Mouse (Mus musculus): ENCODE measurements around the gene B3gnt8. TPM values are rescaled to one million over a fixed set of nuclear protein-coding genes. Genes with fewer than 3 reads are reported as not detected.

The B3gnt8 gene
- polyA plus RNA-seq, 1 experiment = 54.8 TPM

DNA sequence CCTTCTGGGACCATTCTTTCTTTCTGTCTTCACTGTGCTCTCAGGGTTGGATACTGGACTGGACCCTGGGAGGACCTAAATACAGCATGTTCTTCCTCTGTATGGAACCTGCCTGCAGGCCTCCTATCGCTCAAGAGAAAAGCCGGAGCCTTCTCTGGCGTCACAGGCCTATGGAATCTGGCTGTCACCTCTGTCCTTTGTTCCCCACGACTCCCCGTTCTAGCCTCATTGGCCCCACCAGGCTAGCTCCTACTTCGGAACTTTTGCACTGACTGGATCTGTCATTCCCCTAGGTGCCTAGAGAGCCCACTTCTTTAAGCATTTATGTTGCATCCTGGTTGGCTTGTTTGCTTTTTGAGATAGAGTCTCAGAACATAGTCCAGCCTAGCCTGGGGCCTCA, 58.2 kb downstream of the B3gnt8 start:
- no peak for TF ChIP-seq CTCF (IDR thresholded peaks at IDR 0.05; ENCODE audit: extremely low read depth, insufficient read depth, insufficient read length, insufficient replicate concordance)
- TF ChIP-seq POLR2A (IDR thresholded peaks at IDR 0.05; ENCODE audit: low read depth, low read length) = no peak
- Histone ChIP-seq H3K27me3 (ENCODE audit: control insufficient read depth, insufficient read depth, low read length) (no peaks in the 10 kb centered on the region), H3K36me3 (ENCODE audit: control insufficient read depth, insufficient read depth, low read length) (no peaks in the 10 kb centered on the region), H3K27ac (ENCODE audit: insufficient read depth, low read length) (peak overlapping the region; percentile 93), H3K4me1 (ENCODE audit: control insufficient read depth, insufficient read depth, insufficient read length) (peaks cover 46% of the 10 kb centered on the region), H3K4me3 (ENCODE audit: extremely low read depth, insufficient read depth, insufficient read length) (no peak overlapping the region)
- no peak for DNase-seq (ENCODE audit: low read depth in 1 of 2, low spot score in 2 of 2)
- WGBS = 93% methylated on average over 6 of the region's 6 CpGs

Other genes starting within 250 kb of the B3gnt8 start
- 35.0 and 46.0 TPM in 2 replicates for gene Lipe, start 227.9 kb upstream of the B3gnt8 start, polyA plus RNA-seq (2012; rRNA removed)
- not detected in 2 replicates for gene Cxcl17, start 213.8 kb upstream of the B3gnt8 start, polyA plus RNA-seq (2012; rRNA removed)
- gene Ceacam1, start 149.1 kb upstream of the B3gnt8 start, polyA plus RNA-seq (2012; rRNA removed) = 16.0 and 16.3 TPM in 2 replicates
- 0.45 and 0.67 TPM in 2 replicates for gene Ceacam2, start 86.8 kb upstream of the B3gnt8 start, polyA plus RNA-seq (2012; rRNA removed)
- gene Erich4, start 10.8 kb upstream of the B3gnt8 start, polyA plus RNA-seq (2012; rRNA removed) = not detected in 2 replicates
- gene Dmac2, start 7.2 kb upstream of the B3gnt8 start, polyA plus RNA-seq (2012; rRNA removed) = 74.7 and 91.3 TPM in 2 replicates
- gene Bckdha, start 32.3 kb downstream of the B3gnt8 start, polyA plus RNA-seq (2012; rRNA removed) = 81.4 and 108 TPM in 2 replicates
- 79.5 and 111 TPM in 2 replicates for gene Exosc5, start 32.5 kb downstream of the B3gnt8 start, polyA plus RNA-seq (2012; rRNA removed)
- gene Tmem91, start 48.5 kb downstream of the B3gnt8 start, polyA plus RNA-seq (2012; rRNA removed) = 0.35 and 0.61 TPM in 2 replicates
- gene B9d2, start 54.1 kb downstream of the B3gnt8 start, polyA plus RNA-seq (2012; rRNA removed) = 72.0 and 108 TPM in 2 replicates
- 152 and 179 TPM in 2 replicates for gene Tgfb1, start 60.3 kb downstream of the B3gnt8 start, polyA plus RNA-seq (2012; rRNA removed)
- 81.5 and 93.6 TPM in 2 replicates for gene Ccdc97, start 92.4 kb downstream of the B3gnt8 start, polyA plus RNA-seq (2012; rRNA removed)
- gene Hnrnpul1, start 128.1 kb downstream of the B3gnt8 start, polyA plus RNA-seq (2012; rRNA removed) = 49.6 and 59.2 TPM in 2 replicates
- gene Axl, start 162.1 kb downstream of the B3gnt8 start, polyA plus RNA-seq (2012; rRNA removed) = 106 and 129 TPM in 2 replicates
- 2.9 and 3.5 TPM in 2 replicates for gene Cyp2s1, start 190.3 kb downstream of the B3gnt8 start, polyA plus RNA-seq (2012; rRNA removed)